Mouse (Mus musculus) stomach, postnatal 0 days (tissue): ENCODE data around the gene Jmjd7.

Experiments used
- CTCF ChIP-seq: IDR thresholded peaks from 2 replicates; pipeline ENCODE4 v1.5.1; 2016; ENCODE audit warnings: antibody characterized with exemption, low read depth, mild to moderate bottlenecking, moderate library complexity
- EP300 ChIP-seq: optimal IDR thresholded peaks from 2 replicates; pipeline ENCODE3; 2016; ENCODE audit warnings: antibody characterized with exemption

- no peak for TF ChIP-seq CTCF
- TF ChIP-seq EP300, result no peak
Measured at GRCm38 (mm10) chr2:120060651-120061050, 33.4 kb downstream of the Jmjd7 start.
